Mouse (Mus musculus): ENCODE measurements around the gene Tmem35b.

Gene Tmem35b

GRCm38 (mm10) chr4:127168914-127169345 is 45.4 kb downstream of the Tmem35b start, which contains the start of gene Dlgap3:
Gene Dlgap3, plus strand, starts transcription at chr4:127169204.
- peak; percentile 12 for DNase-seq

- peak; percentile 5 for DNase-seq
Measured at GRCm38 (mm10) chr4:127169346-127170221, 46.1 kb downstream of the Tmem35b start.

GRCm38 (mm10) chr4:127170866-127171265 is 47.4 kb downstream of the Tmem35b start:
- no peak for DNase-seq

- no peak for DNase-seq
Measured at GRCm38 (mm10) chr4:127171341-127171905, 47.9 kb downstream of the Tmem35b start.

GRCm38 (mm10) chr4:127172119-127172518 is 48.6 kb downstream of the Tmem35b start:
- no peak for DNase-seq

- no peak for DNase-seq
Measured at GRCm38 (mm10) chr4:127172614-127173013, 49.1 kb downstream of the Tmem35b start.

- DNase-seq, result peak; percentile 77
Measured at GRCm38 (mm10) chr4:127173461-127173860, 50.0 kb downstream of the Tmem35b start.

- no peak for DNase-seq
Measured at GRCm38 (mm10) chr4:127174075-127174899, 50.8 kb downstream of the Tmem35b start.

GRCm38 (mm10) chr4:127174900-127175278 is 51.4 kb downstream of the Tmem35b start:
- DNase-seq, result no peak

- DNase-seq, result no peak
Measured at GRCm38 (mm10) chr4:127177961-127178360, 54.5 kb downstream of the Tmem35b start.

GRCm38 (mm10) chr4:127178671-127179070 is 55.2 kb downstream of the Tmem35b start:
- DNase-seq, result no peak
